Mouse (Mus musculus): ENCODE results near the gene Stard7.
"Not testable (repeated sequence)": the region's sequence is repeated elsewhere in the genome, so short reads cannot be mapped to it uniquely, and the experiment has no call there.

The Stard7 gene

GRCm38 (mm10) chr2:127269491-127270299 is at the start of gene Stard7:
Gene Stard7, plus strand, starts transcription at chr2:127270218.
- peak; percentile 88 for DNase-seq

GRCm38 (mm10) chr2:127225261-127225660 is 44.8 kb upstream of the Stard7 start:
- no peak for DNase-seq

- no peak for DNase-seq
Observed at GRCm38 (mm10) chr2:127237897-127238610, 32.0 kb upstream of the Stard7 start.

GRCm38 (mm10) chr2:127240065-127240464 is 30.0 kb upstream of the Stard7 start:
- DNase-seq, result no peak

GRCm38 (mm10) chr2:127247592-127248333 is 22.3 kb upstream of the Stard7 start, which contains the start of the genes Ciao1 and Tmem127:
Gene Ciao1, minus strand, starts transcription at chr2:127247816.
Gene Tmem127, plus strand, starts transcription at chr2:127247908.
- DNase-seq, result peak; percentile 97

- DNase-seq, result peak; percentile 51
Observed at GRCm38 (mm10) chr2:127248334-127249004, 21.5 kb upstream of the Stard7 start.

- DNase-seq, result no peak
Observed at GRCm38 (mm10) chr2:127250291-127251008, 19.6 kb upstream of the Stard7 start.

GRCm38 (mm10) chr2:127251457-127251856 is 18.6 kb upstream of the Stard7 start:
- DNase-seq, result no peak

- no peak for DNase-seq
Observed at GRCm38 (mm10) chr2:127251880-127252527, 18.0 kb upstream of the Stard7 start.

- DNase-seq, result no peak
Observed at GRCm38 (mm10) chr2:127252787-127253186, 17.2 kb upstream of the Stard7 start.

- no peak for DNase-seq
Observed at GRCm38 (mm10) chr2:127254604-127255134, 15.3 kb upstream of the Stard7 start.

- no peak for DNase-seq
Observed at GRCm38 (mm10) chr2:127255294-127255693, 14.7 kb upstream of the Stard7 start.

GRCm38 (mm10) chr2:127259340-127259739 is 10.7 kb upstream of the Stard7 start:
- DNase-seq, result no peak

- DNase-seq, result no peak
Observed at GRCm38 (mm10) chr2:127262480-127262879, 7.5 kb upstream of the Stard7 start.

GRCm38 (mm10) chr2:127267854-127268253 is 2.2 kb upstream of the Stard7 start:
- no peak for DNase-seq

GRCm38 (mm10) chr2:127270300-127271041 is 453 bp downstream of the Stard7 start:
- peak; percentile 78 for DNase-seq

GRCm38 (mm10) chr2:127271042-127271515 is 1.1 kb downstream of the Stard7 start:
- DNase-seq, result no peak

GRCm38 (mm10) chr2:127272049-127272448 is 2.0 kb downstream of the Stard7 start:
- DNase-seq, result not testable (repeated sequence)

- DNase-seq, result no peak
Observed at GRCm38 (mm10) chr2:127272806-127273205, 2.8 kb downstream of the Stard7 start.

GRCm38 (mm10) chr2:127274590-127274989 is 4.6 kb downstream of the Stard7 start:
- no peak for DNase-seq
